Mouse (Mus musculus) ES-E14 (cell line): Measurements from ENCODE around the gene Fam81a.

Source experiments
- CHD2 ChIP-seq: IDR thresholded peaks from 2 replicates; pipeline ENCODE4 v1.6.1; 2014; ENCODE audit warnings: mild to moderate bottlenecking, low read depth, low read length, inconsistent platforms
- HCFC1 ChIP-seq: IDR thresholded peaks from 2 replicates; pipeline ENCODE4 v1.6.1; 2012; ENCODE audit warnings: low read length, inconsistent platforms, borderline replicate concordance; ENCODE audit not compliant: insufficient read depth
- MAFK ChIP-seq: IDR thresholded peaks from 2 replicates; pipeline ENCODE4 v1.6.1; 2014; ENCODE audit warnings: mild to moderate bottlenecking, low read depth, low read length, inconsistent platforms; ENCODE audit not compliant: insufficient read depth
- ZC3H11A ChIP-seq: IDR thresholded peaks from 2 replicates; pipeline ENCODE4 v1.6.1; 2012; ENCODE audit warnings: low read depth, mild to moderate bottlenecking, inconsistent platforms, low read length, borderline replicate concordance
- ZNF384 ChIP-seq: IDR thresholded peaks from 2 replicates; pipeline ENCODE4 v1.6.1; 2012; ENCODE audit warnings: low read depth, low read length, inconsistent platforms

DNA sequence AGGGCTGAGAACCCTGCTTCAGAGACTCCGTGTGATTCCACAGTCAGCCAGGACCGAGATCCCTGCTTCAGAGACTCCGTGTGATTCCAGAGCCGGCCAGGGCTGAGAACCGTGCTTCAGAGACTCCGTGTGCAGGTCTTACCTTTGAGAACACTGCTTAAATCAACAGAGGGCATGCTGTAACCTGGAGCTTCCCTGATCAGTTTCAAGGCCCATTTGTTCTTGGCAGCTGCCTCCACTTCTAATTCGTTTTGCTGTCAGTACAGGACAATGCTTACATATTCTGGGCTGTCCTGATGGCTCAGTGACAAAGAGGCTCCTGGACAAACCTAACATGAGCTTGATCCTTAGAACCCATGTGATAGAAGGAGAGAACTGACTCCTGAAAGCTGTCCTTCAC lies 65.2 kb downstream of the Fam81a start:
- TF ChIP-seq MAFK = no peak
- no peak for TF ChIP-seq HCFC1
- no peak for TF ChIP-seq CHD2
- no peak for TF ChIP-seq ZNF384
- no peak for TF ChIP-seq ZC3H11A
